Mouse (Mus musculus) embryonic facial prominence, embryonic 15.5 days (tissue): Measurements from ENCODE around the gene Pbx1. TPM values are rescaled to one million over a fixed set of nuclear protein-coding genes. Genes with fewer than 3 reads are reported as not detected.

Source experiments
- ATAC-seq: fragments of 200-750 bp; cut with Nextera tagmentation; 2 replicates; pipeline ENCODE4 v1.8.0; 2017; ENCODE audit warnings: low read depth, moderate TSS enrichment; ENCODE audit not compliant: insufficient number of reproducible peaks, low FRiP score, low TSS enrichment
- H3K27ac ChIP-seq: fragments of 300-500 bp; sonication (generic); replicated peaks from 2 replicates; pipeline ENCODE4 v1.5.1; 2015; ENCODE audit warnings: mild to moderate bottlenecking, inconsistent platforms
- H3K27me3 ChIP-seq: fragments of 300-500 bp; sonication (generic); 2 replicates; pipeline ENCODE4 v1.6.1; 2015; ENCODE audit warnings: inconsistent platforms
- H3K36me3 ChIP-seq: fragments of 300-500 bp; sonication (generic); 2 replicates; pipeline ENCODE4 v1.6.1; 2015; ENCODE audit warnings: mild to moderate bottlenecking, inconsistent platforms
- H3K4me1 ChIP-seq: fragments of 300-500 bp; sonication (generic); 2 replicates; pipeline ENCODE4 v1.6.1; 2015; ENCODE audit warnings: inconsistent platforms
- H3K4me2 ChIP-seq: fragments of 300-500 bp; sonication (generic); replicated peaks from 2 replicates; pipeline ENCODE4 v1.6.1; 2015; ENCODE audit warnings: mild to moderate bottlenecking, inconsistent platforms
- H3K4me3 ChIP-seq: fragments of 300-500 bp; sonication (generic); replicated peaks from 2 replicates; pipeline ENCODE4 v1.5.1; 2015; ENCODE audit warnings: mild to moderate bottlenecking, inconsistent platforms
- H3K9ac ChIP-seq: fragments of 300-500 bp; sonication (generic); 2 replicates; pipeline ENCODE4 v1.6.1; 2015; ENCODE audit warnings: inconsistent platforms
- H3K9me3 ChIP-seq: fragments of 300-500 bp; sonication (generic); replicated peaks from 2 replicates; pipeline ENCODE4 v1.6.1; 2016; ENCODE audit warnings: inconsistent platforms
- WGBS: fragments of 180-500 bp; shearing (Covaris S2); methylation state at CpG from one replicate; pipeline ENCODE4 v1.1.7; 2015; 5-methylcytosine and 5-hydroxymethylcytosine counted together
- polyA plus RNA-seq: library from polyadenylated mRNA; unstranded; fragments of >200 nt; fragmentation: Nextera tagmentation; extraction: Ambion mirVana; gene quantifications from 2 replicates; pipeline ENCODE4 v1.2.1, GENCODE M21; 2015

The Pbx1 gene
- polyA plus RNA-seq, 1 experiment from 2014 or later = 29.5 TPM

DNA sequence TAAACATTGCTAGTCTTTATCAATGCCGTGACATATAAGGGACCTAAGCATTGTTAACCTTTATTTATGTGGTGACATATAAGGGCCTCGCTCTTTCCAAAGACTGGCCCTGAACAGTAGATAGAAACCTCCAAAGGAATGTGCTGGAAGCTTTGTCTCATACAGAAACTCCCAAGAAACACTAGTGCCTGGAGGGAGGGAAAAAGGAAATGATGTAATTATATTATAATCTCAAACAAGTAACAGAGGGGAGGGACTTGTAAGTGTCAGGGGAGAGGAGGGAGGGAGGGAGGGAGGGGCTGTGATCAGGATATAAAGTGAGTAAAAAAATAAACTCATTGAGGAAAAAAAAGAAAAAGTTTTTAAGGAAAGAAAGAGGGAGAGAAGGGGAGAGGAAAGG lies 148.6 kb downstream of the Pbx1 start:
- H3K4me2 ChIP-seq = no peak overlapping the region
- ATAC-seq = no peak
- no peak overlapping the region for H3K27ac ChIP-seq
- H3K36me3 ChIP-seq = no peaks in the 10 kb centered on the region
- H3K4me3 ChIP-seq = no peak overlapping the region
- peaks cover 35% of the 10 kb centered on the region for H3K4me1 ChIP-seq
- H3K9me3 ChIP-seq = no peaks in the 10 kb centered on the region
- 62% methylated on average over 2 of the region's 2 CpGs for WGBS
- H3K9ac ChIP-seq = no peak overlapping the region
- no peaks in the 10 kb centered on the region for H3K27me3 ChIP-seq

DNA sequence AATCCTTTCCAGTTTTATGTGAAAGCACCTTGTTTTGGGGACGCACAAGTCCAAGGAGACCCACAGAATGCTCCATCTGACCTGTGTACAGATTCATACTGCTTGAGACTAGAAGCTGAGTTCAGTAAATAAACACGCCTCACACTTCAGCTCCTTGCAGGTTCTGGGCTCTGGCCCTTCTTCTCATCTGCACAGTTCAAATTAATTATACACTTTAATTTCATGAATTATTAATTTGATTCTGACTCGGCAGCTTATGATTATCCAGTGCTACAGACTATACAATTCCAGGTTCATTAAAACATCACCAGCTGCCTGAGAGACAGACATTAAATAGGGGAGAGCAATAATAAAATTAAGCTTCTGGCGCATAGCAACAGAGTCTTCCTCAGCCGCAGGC lies 156.4 kb downstream of the Pbx1 start:
- no peak for ATAC-seq
- Histone ChIP-seq H3K4me2 (no peak overlapping the region), H3K9me3 (no peaks in the 10 kb centered on the region), H3K36me3 (no peaks in the 10 kb centered on the region), H3K27ac (no peak overlapping the region), H3K4me1 (0 out of 2 replicates have a peak, but pooled peaks cover 8% of the 10 kb centered on the region), H3K27me3 (no peaks in the 10 kb centered on the region), H3K9ac (no peak overlapping the region), H3K4me3 (no peak overlapping the region)
- 64% methylated on average over 5 of the region's 5 CpGs for WGBS

DNA sequence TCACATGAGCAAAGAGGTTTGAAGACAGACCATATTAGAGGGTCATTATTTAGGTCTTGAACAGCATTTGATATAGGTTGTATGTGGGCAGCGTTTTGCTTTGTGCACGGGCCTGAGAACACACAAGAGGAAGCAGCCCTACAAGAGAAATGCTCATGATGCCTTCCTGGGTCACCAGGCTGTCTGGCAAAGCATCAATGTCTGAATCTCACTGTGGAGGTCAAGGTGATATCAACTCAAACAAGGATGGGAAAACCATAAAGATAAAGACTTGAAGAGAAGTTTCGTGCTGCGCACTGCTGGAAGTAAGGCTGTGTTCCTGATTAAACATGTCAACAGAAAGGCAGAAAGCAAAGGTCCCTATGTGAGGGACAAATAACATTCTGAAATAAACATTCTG lies 157.8 kb downstream of the Pbx1 start:
- H3K4me3 ChIP-seq = no peak overlapping the region
- H3K27ac ChIP-seq = no peak overlapping the region
- H3K4me2 ChIP-seq = no peak overlapping the region
- peaks cover 15% of the 10 kb centered on the region; the same call in 1 of the 2 replicates for H3K4me1 ChIP-seq
- ATAC-seq = no peak
- no peaks in the 10 kb centered on the region for H3K9me3 ChIP-seq
- no peaks in the 10 kb centered on the region for H3K27me3 ChIP-seq
- no peaks in the 10 kb centered on the region for H3K36me3 ChIP-seq
- WGBS = 93% methylated on average over 4 of the region's 4 CpGs
- H3K9ac ChIP-seq = no peak overlapping the region

DNA sequence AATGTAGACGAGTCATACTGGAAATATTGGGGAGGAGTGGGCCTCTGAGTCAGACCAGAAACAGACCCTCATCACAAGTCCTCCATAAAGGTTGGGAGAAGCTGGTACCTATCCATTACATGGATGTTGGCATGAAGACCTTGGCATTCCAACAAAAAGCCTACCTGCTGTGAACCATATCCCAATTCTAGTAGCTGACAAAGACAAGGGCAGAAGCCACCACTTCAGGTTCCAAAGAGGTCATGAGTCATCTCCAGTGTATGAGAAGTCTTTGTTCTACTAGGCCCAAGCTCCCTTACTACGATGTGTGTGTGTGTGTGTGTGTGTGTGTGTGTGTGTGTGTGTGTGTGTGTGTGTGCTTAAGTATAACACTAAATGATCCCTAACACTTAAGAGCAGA lies 160.0 kb downstream of the Pbx1 start:
- Histone ChIP-seq H3K36me3 (no peaks in the 10 kb centered on the region), H3K9me3 (no peaks in the 10 kb centered on the region), H3K4me2 (no peak overlapping the region), H3K27ac (peak overlapping the region; percentile 39; the same call in 1 of the 2 replicates), H3K27me3 (no peaks in the 10 kb centered on the region), H3K9ac (no peak overlapping the region), H3K4me3 (no peak overlapping the region), H3K4me1 (peaks cover 31% of the 10 kb centered on the region)
- ATAC-seq = no peak
- 57% methylated on average over 2 of the region's 2 CpGs for WGBS

DNA sequence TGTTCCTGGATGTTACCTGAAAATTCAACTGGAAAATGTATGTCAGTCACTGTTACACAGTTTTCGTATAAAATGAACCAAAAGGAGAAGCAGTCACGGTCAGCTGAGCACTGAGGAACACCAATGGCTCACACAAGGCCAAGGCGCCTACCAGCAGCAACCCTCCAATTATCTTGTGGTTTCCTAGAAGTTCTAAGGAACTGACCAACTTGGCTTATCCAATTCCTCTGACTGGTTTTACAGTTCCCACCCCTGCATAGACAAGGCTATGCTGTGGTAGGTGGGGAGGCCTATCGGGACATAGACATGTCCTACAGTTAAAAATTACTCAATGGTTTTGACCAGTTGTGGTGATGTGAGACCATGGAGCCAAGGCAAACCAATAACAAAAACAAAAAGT lies 160.9 kb downstream of the Pbx1 start:
- H3K9me3 ChIP-seq = no peaks in the 10 kb centered on the region
- no peak overlapping the region for H3K4me3 ChIP-seq
- H3K4me1 ChIP-seq = peaks cover 31% of the 10 kb centered on the region
- no peak overlapping the region for H3K9ac ChIP-seq
- no peak overlapping the region for H3K4me2 ChIP-seq
- H3K36me3 ChIP-seq = no peaks in the 10 kb centered on the region
- H3K27me3 ChIP-seq = no peaks in the 10 kb centered on the region
- ATAC-seq = no peak
- WGBS = 77% methylated on average over 4 of the region's 4 CpGs
- H3K27ac ChIP-seq = no peak overlapping the region

DNA sequence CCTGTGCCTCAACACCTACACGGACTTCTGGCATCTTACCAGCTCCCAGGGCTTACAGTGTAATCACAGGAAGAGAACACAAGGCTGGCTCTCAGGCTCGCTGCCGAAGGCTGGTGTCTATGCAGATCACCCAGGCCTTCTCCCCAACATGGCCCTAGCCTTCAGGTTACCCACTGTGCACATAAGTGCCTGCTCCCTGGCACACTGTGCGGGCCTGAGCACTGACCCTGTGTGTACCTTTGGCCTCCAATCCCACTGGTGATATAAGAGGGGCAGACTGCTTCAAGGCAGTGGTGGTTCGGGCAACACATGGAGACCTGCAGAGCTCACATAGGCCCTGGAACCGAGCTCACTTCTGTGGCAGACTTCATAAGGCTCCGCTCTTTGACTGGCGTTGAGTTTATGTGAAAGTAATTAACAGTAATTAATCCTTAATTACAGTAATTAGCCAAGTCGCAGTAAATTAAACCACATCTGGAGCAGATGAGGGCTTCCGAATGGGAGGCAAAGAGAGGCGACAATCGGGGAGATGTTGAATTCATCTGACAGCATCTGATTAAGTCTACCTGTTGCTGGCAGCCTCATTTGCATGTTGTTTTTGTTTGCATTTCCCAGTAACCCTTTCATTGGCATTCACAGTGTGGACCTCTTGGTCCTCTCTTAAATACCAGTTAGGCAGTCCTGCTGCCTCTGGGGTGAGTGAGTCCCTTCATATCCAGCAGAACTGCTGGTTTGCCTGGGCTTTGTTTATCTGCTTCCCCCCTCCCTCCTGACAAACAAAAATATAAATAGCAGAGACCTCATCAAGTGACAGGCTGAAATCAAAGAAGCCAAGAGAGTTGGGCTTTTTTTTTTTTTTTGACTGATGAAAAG lies 163.1 kb downstream of the Pbx1 start:
- Histone ChIP-seq H3K9me3 (no peaks in the 10 kb centered on the region), H3K27me3 (no peaks in the 10 kb centered on the region), H3K4me3 (no peak overlapping the region), H3K36me3 (no peaks in the 10 kb centered on the region), H3K27ac (peak overlapping the region; percentile 51; the same call in 1 of the 2 replicates), H3K4me1 (peaks cover 36% of the 10 kb centered on the region), H3K9ac (no peak overlapping the region), H3K4me2 (no peak overlapping the region)
- peak; percentile 34; the same call in 1 of the 2 replicates for ATAC-seq
- WGBS = 50% methylated on average over 12 of the region's 12 CpGs

DNA sequence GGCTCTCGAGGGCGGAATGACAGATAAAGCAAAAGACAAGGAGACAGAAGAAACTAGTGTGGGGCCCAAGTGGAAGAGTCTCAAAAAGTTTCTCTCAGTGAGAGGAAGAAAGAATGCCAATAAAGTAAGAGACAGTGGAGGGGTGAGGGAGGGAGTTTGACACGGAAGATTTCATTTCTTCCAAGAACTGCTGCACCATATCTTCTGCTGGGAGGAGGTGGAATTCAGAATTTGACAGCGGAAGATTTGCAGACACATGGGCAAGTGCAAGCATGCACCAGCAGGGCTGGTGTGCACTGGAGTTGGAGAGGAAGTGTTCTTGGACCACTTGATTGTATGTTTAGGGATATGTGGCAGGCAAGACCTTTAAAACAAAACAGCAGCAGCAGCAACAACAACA lies 163.8 kb downstream of the Pbx1 start:
- Histone ChIP-seq H3K36me3 (no peaks in the 10 kb centered on the region), H3K4me2 (no peak overlapping the region), H3K27ac (0 out of 2 replicates have a peak overlapping the region, but pooled peaks have one; percentile 51), H3K4me3 (no peak overlapping the region), H3K9me3 (no peaks in the 10 kb centered on the region), H3K9ac (no peak overlapping the region), H3K27me3 (no peaks in the 10 kb centered on the region), H3K4me1 (peaks cover 36% of the 10 kb centered on the region)
- ATAC-seq = no peak
- 69% methylated on average over 4 of the region's 4 CpGs for WGBS

DNA sequence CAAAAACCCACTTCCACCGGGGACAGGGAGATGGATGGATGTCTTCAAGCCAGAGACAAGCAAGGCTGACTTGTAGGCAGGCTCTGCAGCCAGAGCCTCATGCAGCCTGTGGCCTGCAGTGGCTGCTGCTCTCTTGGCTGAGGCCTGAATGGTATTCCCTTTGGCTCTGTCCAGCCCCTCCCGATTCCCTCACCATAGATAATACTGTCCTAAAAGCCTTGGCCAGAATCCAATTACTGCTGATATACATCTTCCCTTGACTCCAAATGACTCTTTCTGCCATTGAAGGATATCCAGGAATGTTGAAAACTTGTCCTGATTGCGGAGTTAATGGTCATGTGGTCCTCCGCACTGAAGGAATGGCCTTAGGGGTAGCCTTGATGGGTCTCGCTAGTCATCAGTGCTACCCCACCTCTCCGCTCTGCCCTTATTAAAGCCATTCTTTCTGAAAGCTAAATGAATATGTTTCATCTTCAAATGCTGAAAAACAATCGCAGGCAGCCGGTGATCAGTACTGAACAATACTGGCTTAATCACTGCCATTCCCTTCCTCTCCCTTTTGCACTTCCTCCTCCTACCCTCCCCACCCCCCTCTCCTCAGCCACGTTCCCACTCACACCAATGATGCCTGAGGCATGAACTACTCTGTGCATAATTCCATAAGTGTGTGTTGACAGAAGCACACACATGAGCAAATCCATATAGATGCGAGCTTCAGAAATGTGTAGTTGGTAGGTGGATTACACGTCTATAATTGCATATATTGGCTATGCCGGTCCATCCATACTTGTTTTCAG lies 166.3 kb downstream of the Pbx1 start:
- no peak overlapping the region for H3K9ac ChIP-seq
- no peaks in the 10 kb centered on the region for H3K36me3 ChIP-seq
- H3K4me2 ChIP-seq = no peak overlapping the region
- H3K27me3 ChIP-seq = no peaks in the 10 kb centered on the region
- WGBS = 57% methylated on average over 12 of the region's 12 CpGs
- H3K27ac ChIP-seq = no peak overlapping the region
- ATAC-seq = no peak
- peaks cover 32% of the 10 kb centered on the region for H3K4me1 ChIP-seq
- H3K9me3 ChIP-seq = no peaks in the 10 kb centered on the region
- no peak overlapping the region for H3K4me3 ChIP-seq

DNA sequence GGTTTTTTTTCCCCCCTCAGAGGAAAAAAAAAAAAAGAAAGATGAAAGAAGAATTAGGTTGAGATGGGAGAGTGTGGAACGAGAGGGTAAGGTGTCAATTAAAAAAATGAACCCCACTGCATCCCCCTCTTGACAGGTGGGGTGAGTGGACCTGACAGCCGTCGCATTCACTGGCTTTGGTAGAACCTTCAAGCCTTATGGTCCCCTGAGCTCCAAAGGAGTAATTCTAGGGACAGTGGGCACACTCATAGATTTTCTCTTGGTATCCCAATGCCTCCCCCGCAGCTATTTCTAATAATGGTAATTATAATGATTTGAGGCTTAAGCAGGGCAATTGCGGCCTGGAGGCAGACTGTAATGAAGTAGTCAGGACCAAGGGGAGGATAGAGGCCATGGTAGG lies 167.0 kb downstream of the Pbx1 start:
- H3K9me3 ChIP-seq = no peaks in the 10 kb centered on the region
- H3K27me3 ChIP-seq = no peaks in the 10 kb centered on the region

DNA sequence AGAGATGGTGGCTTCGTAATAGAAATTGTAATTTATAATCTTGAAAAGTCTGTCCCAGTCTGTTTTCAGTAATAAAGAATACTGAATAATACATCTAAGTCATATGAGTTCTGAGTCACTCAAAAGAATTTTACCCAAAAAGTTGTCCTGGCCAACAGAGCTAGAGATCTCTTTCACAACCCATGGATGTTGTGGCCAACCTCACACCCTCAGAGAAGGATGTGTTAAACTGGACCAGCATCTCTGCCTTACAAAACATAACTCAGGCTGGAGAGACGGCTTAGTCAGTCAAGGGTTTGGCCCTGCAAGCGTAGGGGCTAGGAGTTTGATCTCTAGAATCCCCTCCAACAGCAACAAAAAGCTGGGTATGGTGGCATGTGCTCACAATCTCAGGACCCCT lies 171.7 kb downstream of the Pbx1 start:
- H3K9me3 ChIP-seq = no peaks in the 10 kb centered on the region
- WGBS = 79% methylated on average over 3 of the region's 3 CpGs
- H3K4me1 ChIP-seq = peaks cover 4% of the 10 kb centered on the region; the same call in 1 of the 2 replicates
- H3K4me2 ChIP-seq = no peak overlapping the region
- H3K27me3 ChIP-seq = no peaks in the 10 kb centered on the region
- H3K36me3 ChIP-seq = no peaks in the 10 kb centered on the region
- no peak for ATAC-seq
- no peak overlapping the region for H3K4me3 ChIP-seq
- H3K9ac ChIP-seq = no peak overlapping the region
- no peak overlapping the region for H3K27ac ChIP-seq

More for the DNA sequence above, 167.0 kb downstream of the Pbx1 start:
- ATAC-seq = no peak
- peaks cover 32% of the 10 kb centered on the region for H3K4me1 ChIP-seq
- H3K4me2 ChIP-seq = no peak overlapping the region
- H3K36me3 ChIP-seq = no peaks in the 10 kb centered on the region
- H3K9ac ChIP-seq = no peak overlapping the region
- 78% methylated on average over 5 of the region's 5 CpGs for WGBS
- no peak overlapping the region for H3K27ac ChIP-seq
- H3K4me3 ChIP-seq = no peak overlapping the region

DNA sequence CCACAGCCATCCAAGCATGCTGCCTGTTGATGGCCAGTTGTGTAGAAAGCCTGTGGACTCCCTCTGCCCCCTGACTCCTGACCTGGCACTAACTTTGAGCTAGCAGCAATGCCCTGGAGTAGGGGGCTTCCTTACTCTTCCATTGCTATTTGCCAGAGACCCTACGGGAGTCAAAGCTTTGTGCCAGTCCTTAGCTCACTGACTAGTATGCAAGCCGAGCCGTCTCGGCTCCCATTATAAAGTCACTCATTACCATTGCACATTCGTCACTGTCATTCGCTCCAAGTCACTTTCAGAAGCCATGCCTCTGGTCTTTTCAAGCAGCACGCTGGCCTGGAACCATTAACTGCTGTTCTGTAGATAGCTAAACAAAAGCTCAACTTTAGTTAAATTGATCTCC lies 173.2 kb downstream of the Pbx1 start:
- no peaks in the 10 kb centered on the region for H3K36me3 ChIP-seq
- no peak overlapping the region for H3K4me3 ChIP-seq
- no peaks in the 10 kb centered on the region for H3K27me3 ChIP-seq
- H3K9ac ChIP-seq = no peak overlapping the region
- H3K4me1 ChIP-seq = no peaks in the 10 kb centered on the region
- no peaks in the 10 kb centered on the region for H3K9me3 ChIP-seq
- WGBS = 89% methylated on average over 7 of the region's 7 CpGs
- no peak for ATAC-seq
- no peak overlapping the region for H3K4me2 ChIP-seq
- H3K27ac ChIP-seq = no peak overlapping the region
